Mouse (Mus musculus) liver, adult 2 months (tissue): ENCODE results near the gene Dnmt3a.

Source experiments
- CTCF ChIP-seq: fragments of 200-500 bp; IDR thresholded peaks from 2 replicates; pipeline ENCODE4 v1.5.1; 2011; ENCODE audit warnings: low read depth, low read length, control low read depth
- POLR2A ChIP-seq: fragments of 200-500 bp; IDR thresholded peaks from 2 replicates; pipeline ENCODE4 v1.6.1; 2011; ENCODE audit warnings: low read length, control low read depth; ENCODE audit not compliant: insufficient read depth; ENCODE audit errors: extremely low read depth

DNA sequence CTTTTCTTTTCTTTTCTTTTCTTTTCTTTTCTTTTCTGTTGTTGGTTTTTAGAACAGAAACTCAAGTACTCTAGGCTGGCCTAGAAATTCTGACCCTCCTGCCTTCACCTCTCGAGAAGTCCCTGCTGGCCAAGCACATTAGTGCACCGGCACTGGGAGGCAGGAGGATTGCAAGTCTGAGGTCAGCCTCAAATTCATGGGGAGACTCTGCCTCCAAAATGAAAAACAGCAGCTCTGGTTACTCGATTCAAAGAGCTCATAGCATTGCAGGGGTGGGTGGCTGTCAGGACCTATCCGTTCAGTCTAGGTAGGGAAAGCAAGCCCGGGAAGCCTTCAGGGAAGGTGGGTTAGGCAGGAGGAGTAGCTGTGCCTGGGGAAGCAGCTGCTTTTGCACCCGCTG is 37.0 kb downstream of the Dnmt3a start:
- TF ChIP-seq CTCF (no peak), POLR2A (no peak)
